Mouse (Mus musculus) lung, postnatal 10 days (tissue): ENCODE data around the gene Spata45.
"Not testable (repeated sequence)": the region's sequence is repeated elsewhere in the genome, so short reads cannot be mapped to it uniquely, and the experiment has no call there.

Experiments
- DNase-seq: peaks from one replicate; pipeline ENCODE4 v3.0.0; 2021

Gene Spata45

DNA sequence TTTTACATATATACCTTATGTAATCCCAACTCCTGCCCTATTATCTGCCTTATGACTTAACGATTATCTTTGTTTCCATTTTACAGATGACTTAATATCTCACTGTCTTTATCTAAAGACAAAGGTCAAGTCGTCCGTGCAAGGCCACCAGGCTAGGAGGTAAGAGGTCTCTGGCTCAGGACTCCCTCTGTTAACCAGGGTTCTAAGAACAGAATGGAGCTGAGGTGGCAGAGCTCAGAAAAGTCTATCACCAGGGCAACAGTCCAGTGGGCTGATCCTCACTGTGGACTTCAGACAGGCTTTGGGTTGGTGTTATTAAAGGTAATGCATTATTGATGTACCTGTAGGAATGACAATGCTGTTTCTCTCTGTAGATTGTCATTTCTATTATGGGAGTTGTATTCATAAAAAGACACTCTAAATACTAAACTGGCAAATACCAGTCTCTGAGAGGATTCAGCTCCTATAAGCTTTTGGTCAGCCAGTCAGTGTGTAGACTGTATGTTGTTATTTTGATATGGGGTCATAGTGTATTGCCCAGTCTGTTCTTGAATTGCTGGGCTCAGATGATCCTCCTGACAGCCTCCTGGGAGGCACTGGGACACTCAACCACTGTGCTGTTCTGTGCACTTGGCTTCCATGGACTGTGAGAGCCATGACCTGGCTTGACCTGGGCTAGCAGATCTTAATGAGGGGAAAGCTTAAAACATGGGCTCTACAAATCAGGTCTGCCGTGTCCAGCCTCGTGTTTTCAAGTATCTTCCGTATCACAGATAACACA, at the start of gene Spata45:
TSS of gene Spata45 (plus strand) at position 86 of the 781 bp plus-strand sequence.
- DNase-seq: no peak

DNA sequence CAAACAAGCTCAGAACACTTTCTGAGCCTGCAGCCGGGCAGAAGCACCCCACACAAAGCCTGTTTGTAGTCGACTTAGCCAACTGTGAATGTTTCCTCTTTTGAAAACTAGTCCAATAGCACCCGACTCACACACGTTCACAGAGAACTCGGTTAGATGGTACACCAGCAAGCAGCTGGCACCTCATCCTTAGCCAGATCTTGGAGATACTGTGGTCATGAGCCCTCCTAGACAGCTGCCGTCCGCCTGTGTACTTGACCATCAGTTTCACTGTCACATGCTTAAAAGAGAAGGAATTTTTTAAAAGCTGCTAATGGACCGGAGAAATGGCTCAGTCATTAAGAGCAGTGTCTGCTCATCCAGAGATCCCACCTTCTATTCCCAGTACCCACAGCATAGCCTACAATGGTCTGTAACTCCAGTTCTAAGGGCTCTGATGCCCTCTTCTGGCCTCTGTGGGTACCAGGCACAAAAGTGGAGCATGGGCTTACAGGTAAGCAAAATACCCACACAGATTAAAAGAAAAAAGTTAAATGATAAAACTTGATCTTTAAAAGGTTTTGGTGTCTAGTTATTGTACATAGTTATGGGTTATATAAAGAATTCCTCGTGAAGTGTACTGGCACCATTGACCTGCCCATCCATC, 46.9 kb upstream of the Spata45 start:
- DNase-seq: no peak

DNA sequence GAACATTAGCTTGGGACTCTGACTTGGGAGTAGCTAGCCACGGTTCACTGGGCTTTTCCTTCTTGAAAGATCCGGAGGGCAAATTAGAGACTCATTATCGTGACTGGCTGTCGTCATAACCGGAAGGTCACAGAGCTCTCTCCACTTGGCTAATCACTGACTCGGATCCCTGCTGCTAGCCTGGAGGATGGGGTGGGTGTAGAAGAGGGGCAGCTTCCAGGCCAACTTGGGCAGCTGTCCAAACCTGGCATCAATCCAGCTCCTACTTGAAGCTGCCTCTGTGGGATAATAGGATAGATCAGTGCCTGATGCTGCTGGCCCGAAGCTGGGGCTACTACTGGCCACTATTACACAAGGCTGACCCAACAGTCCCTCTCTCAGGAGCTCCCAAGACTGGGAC, 40.9 kb upstream of the Spata45 start:
- DNase-seq: peak; percentile 87

DNA sequence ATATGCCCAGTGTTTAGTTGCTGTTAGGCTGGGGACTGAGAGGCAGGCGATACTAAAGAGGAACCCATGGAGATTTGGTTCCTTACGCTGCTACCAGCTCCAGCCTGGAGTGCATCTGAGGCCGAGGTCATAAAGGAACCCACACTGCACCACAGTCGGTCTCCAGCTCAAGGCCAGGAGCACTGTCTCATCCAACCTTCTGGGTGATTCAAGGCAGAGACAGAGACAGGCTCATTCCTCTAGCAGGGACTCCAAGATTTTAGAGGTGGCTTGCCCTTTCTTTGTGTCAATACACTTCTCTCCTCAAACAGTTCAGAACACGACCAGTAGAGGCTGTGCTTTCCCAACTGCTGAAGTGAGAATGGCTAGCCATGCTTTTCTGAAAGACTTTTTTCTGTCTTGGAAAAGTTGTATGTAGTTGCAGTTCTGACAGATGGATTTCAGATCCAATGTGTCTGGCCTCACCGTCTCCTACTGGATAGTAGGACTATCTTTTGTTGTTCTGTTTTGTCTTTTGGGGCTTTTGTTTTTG, 40.0 kb upstream of the Spata45 start:
- no peak for DNase-seq

DNA sequence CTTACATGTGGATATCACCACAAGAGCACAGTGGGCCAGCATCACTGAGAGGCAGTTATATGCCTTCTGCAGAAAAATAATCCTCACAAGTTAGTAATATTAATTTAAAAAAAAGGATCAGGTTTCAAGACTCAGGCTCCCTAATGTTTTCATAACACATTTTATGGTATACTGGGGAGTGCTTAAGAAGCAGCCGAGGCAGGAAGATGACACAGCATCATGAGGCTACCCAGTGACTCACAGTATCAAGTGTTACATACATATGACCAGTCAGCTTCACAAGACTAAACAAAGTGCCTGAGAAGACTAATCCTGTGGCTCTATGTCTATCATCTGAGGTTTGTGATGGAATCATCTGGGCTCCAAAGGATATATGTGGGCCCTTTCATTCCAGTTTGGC, 38.4 kb upstream of the Spata45 start:
- DNase-seq: no peak

DNA sequence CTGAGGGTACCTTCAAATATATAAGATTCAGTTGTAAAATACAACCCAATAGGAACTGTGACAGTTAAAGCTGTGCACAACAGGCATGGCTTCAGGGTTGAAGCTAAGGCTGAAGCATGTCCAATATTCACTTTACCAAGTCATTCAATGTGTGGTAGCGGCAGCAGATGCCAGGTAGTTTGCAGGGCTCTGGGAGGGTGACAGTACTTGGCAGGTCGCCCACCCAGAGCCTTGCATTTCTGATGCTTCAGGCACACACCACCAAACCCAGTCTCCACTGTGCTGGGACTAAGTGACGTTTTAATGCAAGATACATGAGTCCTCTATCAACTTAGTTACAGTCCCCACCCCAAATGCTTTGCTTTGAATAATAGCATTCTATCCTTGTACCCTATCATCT, 35.8 kb upstream of the Spata45 start:
- no peak for DNase-seq

DNA sequence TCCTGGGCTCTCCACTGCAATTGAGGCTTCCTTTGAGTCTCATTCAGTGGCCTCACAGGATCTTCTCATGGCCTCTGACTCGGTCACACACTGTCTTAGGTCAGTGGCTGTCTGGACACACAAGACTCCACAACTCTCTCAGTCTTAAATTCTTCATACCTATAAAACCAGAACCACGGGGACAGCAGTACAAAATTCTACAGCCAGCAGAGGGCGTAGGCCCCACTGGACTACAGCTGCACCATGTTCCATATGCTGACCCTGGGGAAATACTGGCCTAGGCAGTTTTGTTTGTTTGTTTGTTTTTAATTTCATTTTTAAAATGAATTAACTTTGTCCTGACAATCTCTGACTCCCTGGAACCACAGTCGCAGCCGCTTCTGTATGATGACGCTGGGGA, 34.2 kb upstream of the Spata45 start:
- peak; percentile 36 for DNase-seq

DNA sequence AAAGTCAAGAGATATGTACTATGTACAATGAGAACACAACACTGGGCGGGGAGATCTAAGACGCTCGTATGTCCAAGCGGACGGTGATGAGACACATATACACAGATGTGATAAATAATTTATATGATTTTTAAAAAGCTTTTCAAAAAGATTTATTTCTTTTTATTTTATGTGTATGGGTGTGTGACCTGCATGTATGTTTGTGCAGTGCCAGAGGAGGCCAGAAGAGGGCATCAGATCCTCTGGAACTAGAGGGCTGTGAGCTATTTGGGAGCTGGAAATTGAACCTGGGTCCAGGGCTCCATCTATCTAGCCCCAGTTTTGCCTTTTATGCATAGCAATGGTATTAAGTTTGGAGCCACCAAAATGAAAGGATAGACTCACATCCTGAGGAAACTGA, 27.7 kb upstream of the Spata45 start:
- peak; percentile 10 for DNase-seq

DNA sequence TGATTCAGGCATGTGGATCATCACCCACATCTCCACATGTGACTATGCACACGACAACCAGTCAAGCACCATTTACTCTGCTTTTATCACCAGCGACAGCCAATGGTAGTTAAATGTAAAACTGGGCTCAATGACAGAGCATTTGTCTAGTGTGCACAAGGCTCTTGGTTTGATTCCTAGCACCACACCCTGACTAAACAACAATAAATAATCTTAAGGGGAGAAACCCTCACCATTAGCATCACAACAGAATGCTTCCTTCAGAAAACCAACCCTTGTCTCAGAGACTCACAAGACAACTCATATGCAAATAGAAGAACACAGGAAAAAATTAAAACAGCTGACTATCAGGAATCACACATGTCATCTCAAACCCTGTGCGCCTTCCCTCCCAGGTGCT, 22.2 kb upstream of the Spata45 start:
- DNase-seq: no peak

DNA sequence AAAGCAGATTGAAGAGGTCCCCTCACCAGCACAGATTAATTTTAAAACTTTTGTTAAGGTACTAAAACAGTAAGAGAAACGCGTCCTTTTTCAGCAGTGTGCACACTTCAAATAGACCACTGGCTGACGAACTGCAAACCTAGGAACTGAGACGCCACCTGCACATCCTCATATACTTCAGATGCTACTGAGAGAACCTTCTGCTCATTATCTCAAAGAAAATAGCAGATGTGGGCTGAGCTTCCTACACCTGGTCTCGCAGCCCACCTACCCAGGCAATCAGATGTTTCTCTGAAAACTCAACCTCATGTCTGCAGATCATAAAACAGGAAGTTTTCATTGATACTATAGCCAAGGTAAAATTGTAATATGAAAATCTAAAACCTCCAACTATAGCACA, 16.6 kb upstream of the Spata45 start:
- DNase-seq: no peak

DNA sequence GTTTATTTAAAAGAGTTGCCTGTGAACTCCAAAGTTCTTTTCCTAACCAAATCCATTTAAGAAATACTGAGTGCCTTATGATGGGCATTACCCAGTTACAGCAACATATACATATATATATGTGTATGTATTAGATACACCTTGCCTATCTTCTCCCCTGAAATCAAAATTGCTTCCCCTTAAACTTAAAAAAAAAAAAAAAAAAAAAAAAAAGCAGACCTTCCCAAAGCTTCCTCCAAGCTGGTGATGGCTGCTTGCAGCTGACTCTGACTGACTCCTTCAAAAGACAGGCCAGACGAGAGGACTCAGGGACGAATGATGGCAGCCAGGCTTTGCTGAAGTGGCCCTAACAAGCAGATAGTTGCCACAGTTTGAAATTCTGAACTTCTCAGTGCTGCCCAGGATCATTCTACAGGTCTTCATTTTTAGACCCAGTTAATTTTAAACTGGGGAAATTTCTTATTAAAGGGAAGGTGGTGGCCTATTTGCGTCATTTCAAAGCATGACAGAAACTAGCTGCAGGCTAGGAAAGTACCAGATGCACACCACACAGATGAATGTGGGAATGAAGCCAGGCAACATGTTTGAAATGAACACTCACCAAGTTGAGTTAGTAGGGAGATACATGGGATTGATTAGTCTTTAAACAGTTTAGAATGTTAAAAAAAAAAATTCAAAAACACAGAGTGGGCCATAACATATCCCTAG, 16.1 kb upstream of the Spata45 start:
- no peak for DNase-seq

DNA sequence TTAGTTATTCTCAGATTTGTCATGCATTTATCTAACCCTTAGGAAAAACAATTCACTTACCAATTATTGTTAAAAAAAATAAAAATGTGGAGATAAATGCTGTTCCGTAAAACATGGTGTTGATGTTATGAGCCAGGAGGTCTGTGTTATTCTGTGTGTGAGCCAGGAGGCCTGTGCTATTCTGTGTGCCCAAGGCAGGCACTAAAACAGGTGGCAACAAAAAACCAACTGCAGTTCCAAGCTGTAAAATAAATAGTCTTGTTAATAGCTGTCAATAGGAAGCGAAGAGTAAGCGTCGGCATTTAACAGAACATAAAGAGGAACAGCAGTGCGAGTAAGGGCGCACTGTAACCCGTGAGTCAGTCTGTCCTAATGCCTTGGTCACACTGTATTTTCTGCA, 15.4 kb upstream of the Spata45 start:
- DNase-seq: no peak

DNA sequence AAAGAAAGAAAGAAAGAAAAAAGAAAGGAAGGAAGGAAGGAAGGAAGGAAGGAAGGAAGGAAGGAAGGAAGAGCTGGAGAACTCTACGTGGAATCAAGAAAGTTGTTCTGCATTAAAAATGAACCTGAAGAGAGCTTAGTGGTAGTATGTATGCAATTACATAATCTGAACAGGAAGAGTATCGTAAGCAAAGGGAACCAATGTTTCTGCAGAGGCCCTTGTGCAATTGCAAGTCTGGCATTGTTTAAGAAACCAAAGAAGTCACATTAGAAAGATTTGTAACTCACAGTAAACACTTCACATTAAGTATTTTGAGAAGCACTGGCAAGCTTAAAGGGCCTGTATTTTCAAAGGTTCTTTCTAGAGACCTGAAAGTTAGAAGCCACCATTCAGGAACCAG, 13.3 kb upstream of the Spata45 start:
- DNase-seq: peak; percentile 11

DNA sequence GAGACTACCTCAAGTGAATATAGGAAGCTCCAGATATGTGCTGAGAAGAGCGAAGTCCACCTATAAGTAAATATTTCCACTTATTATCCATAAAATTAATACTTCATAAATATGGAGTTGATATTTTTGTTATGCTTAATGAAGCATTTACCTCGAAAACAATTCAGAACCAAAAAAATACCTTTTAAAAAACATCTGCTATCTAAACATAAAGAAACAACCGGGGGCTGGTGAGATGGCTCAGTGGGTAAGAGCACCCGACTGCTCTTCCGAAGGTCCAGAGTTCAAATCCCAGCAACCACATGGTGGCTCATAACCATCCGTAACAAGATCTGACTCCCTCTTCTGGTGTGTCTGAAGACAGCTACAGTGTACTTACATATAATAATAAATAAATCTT, 12.6 kb upstream of the Spata45 start:
- not testable (repeated sequence) for DNase-seq

DNA sequence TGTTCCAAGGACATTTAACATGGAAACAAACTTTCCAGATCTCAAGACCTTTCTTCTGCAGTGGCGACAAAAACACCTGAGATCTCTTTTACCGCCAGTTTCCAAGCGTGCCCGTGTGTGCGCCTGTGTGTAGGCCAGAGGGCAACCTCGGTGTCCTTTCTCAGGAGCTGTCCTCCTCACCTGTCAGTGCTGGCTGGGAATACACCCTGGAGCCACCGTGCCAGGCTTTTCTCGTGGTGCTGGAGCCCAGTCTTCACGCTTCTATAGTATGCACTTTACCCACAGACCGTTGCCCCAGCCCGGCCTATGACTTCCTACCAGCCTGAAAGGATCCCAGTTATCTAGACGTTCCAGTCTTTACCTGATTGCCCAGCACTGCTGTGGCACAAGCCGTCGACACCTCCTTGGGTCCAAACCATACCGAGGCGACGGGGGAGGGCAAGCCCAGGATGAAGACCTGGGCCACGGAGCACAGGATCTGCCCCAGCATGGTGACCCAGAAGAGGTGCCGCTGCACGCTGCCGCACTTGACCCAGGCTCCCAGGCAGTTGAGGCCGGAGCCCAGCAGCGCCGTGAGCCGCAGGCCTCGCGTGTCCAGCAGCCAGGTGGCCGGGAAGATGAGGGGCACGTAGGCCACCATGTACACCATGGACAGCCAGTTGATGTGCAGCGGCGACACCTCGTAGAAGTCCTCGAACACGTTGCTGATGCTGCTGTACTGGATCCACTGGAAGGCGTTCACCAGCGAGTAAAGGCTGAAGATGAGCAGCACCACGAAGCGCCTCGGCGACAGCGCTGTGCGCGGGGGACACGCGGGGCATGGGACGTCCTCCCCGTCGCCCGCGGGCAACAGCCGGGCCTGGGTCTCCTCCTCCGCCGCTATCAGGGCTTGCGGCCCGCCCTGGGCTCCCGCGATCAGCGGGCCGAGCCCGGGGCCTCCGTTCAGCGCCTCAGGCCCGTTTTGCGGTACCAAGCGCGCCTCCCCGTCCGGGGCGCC, 11.1 kb upstream of the Spata45 start:
- peak; percentile 23 for DNase-seq

DNA sequence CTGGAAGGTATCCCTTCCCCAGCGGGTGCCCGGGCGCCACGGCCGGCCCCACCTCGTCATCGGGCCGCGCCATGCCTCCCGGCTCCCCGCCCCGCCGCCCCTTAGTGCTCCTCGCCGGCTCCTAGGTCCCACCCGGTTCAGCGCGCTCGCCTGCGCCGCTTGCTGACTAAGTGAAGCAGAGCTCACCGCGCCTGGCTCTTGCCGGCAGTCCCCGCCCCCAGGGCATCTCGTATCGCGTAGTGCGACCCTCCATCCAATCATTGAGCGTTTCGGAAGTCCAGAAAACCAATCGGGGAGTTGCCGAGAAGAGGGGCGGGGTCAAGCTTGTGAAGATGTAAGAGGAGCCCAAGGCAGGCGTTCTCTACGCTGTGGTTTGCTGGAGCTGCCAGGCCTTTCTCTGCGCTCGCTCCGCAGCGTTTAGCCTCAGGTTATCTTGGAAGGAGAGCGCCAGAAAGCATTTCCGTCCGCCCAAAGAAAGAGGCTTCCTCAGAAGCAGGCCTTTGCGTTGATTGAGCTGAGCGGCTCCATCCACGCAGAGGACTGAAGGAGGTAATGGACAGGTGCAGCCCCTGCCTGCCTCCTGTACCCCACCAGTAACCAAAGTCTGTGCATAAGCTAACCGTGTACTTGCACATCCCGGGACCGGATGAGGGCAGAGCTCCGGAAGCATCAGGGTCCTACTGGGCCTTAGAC, 10.3 kb upstream of the Spata45 start, which contains the start of gene Flvcr1:
TSS of gene Flvcr1 (minus strand) at position 138 of the 693 bp plus-strand sequence.
- DNase-seq: peak; percentile 100

DNA sequence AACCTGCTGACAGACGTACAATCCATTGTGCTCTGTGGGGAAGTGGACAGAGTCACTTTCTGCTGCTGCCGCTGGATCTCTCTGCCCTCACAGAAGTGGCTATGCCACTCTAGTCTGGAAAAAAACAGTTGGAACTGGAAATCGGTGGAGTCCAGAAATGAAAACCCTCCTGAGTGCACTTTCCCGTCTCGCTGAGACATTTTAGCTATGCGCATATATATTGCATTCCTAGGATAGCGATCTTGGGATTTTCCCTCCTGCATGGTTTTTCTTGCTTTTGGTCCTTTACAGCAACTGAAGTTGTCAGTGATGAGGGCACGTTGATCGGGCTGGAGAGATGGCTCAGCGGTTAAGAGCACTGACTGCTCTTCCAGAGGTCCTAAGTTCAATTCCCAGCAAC, 6.3 kb upstream of the Spata45 start:
- DNase-seq: no peak

DNA sequence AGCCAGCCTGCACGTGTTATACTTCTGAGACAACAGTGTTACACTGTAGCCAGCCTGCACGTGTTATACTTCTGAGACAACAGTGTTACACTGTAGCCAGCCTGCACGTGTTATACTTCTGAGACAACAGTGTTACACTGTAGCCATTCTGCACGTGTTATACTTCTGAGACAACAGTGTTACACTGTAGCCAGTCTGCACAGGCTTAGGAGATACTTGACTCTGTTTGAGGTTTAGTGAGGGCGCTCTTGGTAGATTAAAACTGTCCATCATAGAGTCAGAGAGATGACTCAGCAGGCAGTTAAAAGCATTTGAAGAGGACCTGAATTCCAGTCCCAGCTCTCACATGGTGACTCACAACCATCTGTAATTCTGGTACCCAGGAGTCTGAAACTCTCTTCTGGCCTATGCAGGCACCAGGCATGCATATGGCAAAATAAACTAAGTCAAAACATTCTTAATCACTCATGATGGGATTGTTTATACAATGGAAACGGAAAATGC, 5.5 kb upstream of the Spata45 start:
- not testable (repeated sequence) for DNase-seq

DNA sequence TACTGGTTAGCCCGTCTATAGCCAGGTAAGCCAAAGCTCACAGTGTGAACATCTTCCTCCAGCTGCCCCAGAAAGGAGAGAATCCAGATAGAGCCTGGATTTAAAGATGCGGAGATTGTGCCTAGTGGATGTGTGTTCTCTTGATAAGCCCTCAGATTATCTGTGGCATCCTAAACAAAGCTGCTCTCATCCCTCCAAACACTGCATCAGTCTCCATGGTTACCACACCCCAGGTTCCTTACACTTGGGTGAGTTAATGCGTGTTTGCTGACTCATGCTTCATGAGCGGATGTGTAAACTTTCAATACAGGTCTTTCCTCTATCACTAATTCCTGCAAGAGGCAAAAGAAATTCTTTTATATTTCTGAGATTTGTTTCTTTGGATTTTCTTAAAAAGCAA, 790 bp upstream of the Spata45 start:
- no peak for DNase-seq

DNA sequence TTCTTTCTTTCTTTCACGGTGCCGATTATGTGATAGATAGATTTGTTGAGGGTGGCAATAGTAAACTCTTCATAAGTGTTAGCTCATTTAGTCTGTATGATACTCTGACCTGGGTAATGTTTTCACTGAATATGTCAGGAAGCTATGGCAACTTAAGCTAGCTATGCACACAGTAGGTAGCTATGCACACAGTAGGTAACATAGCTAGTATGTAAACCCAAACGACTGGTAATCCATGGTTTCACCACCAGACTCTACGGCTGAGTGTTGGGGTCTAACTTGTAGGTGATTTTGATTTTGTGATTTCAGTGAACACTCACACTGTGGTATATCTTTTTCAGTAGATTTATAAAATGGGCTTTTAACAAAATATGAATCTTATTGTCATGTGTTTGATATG, 1.6 kb downstream of the Spata45 start:
- no peak for DNase-seq

DNA sequence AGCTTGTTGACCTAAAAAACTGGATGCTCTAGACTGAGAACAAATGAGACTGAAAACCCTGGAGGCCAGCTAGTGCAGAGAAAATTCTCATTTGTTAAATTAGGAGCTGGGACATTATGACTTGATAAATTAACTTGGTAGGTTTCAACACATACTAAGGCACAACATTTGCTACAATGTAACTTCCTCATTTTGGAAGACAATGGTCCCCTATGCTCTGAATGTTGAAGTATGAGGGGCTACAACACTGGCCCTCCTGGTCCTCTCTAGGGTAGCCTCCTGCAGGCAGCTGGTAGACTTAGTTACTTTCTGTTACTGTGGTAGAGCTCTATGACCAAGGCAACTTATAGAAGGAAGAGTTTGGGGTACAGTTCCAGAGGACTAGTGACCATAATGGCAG, 4.9 kb downstream of the Spata45 start:
- DNase-seq: no peak

DNA sequence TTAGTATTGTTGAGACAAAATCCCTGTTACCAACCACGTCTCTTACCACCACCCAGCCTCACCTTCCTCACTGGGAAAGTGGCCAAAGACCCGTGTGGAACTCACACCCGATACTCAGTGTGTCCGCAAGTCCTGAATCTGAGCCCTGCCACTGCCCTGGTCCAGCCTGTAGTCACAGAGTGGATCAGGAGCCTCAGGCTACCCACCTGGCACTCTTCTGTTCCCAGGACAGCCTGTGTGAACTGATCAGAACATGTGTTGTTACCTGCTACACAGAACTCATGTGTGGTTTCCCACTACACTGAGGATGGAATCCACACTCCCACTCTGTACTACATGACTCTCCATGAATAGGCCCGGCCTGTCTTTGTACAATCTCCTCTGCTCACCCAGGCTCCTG, 5.7 kb downstream of the Spata45 start:
- no peak for DNase-seq
